ENCODE assay signal across 8 mouse cellular contexts in the genomic region with DNA sequence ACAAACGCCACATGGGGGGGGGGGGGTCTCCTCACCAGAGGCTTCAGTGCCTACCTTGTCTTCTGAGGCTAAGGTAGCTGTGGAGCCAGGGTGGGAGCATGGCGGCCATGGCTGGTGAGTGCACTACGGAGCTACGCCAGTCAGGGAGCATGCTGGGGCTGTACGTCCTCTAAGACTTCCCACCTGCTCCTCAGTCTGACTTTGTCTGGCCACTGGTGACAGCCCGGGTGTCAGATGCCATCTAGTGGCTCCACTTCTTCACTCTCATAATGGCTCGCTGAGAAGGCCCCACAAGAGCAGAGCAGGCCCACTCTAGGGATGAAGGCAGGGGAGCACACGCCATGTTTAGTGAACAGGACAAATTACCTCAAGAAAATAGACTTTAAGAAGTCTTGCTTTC. TPM values are rescaled to one million over a fixed set of nuclear protein-coding genes. Genes with fewer than 3 reads are reported as not detected.
DNase-seq lines count a peak whose midpoint lies in the region; ATAC-seq and TF ChIP-seq lines count a peak whose summit lies in the region.

No protein-coding gene starts in this region.

- no peaks in the 10 kb centered on the region for H3K79me2 ChIP-seq in myocyte (ENCODE audit: control insufficient read depth, insufficient read depth)

- DNase-seq in forebrain, embryonic 11.5 days (ENCODE audit: low spot score) = peak; percentile 57
- DNase-seq in 3T3-L1 (ENCODE audit: low read depth, low spot score) = peak; percentile 62
- DNase-seq in cerebellum, adult 18-20 months = peak; percentile 44 to 58
- peak; percentile 22 to 42 for DNase-seq in heart, adult 9 months (ENCODE audit: low spot score in 2 of 2)
- peak; percentile 39 to 54 for DNase-seq in layer of hippocampus, postnatal 10 days (ENCODE audit: low spot score in 2 of 2)
- no peak for DNase-seq in ovary, postnatal 14 days (ENCODE audit: low spot score)

- no peaks in the 10 kb centered on the region for H3K4me1 ChIP-seq in forebrain, embryonic 11.5 days (replicated peaks; ENCODE audit: control insufficient read depth, insufficient read depth, low read length)
- H3K4me1 ChIP-seq in forebrain, embryonic 12.5 days = no peaks in the 10 kb centered on the region

- ATAC-seq in forebrain, embryonic 11.5 days (replicated peaks; ENCODE audit: low FRiP score) = no peak
- ATAC-seq in forebrain, embryonic 12.5 days (ENCODE audit: low FRiP score) = no peak

- no peak overlapping the region for H3K4me2 ChIP-seq in forebrain, embryonic 11.5 days (ENCODE audit: low read depth, low read length, severe bottlenecking)
- no peak overlapping the region for H3K4me2 ChIP-seq in forebrain, embryonic 12.5 days
- H3K4me2 ChIP-seq in myocyte (ENCODE audit: low read depth) = no peak overlapping the region

- no peak for TF ChIP-seq POLR2A in myocyte (IDR thresholded peaks at IDR 0.05; ENCODE audit: insufficient read length, low read depth)

- no peak overlapping the region for H3K4me3 ChIP-seq in forebrain, embryonic 11.5 days (ENCODE audit: low read depth, low read length)
- H3K4me3 ChIP-seq in forebrain, embryonic 12.5 days (replicated peaks) = no peak overlapping the region
- H3K4me3 ChIP-seq in myocyte = no peak overlapping the region

- H3K36me3 ChIP-seq in forebrain, embryonic 11.5 days (ENCODE audit: control insufficient read depth, insufficient read depth, low read length) = peaks cover 4% of the 10 kb centered on the region; the same call in 1 of the 2 replicates
- H3K36me3 ChIP-seq in forebrain, embryonic 12.5 days (replicated peaks) = peaks cover 79% of the 10 kb centered on the region
- peaks cover 6% of the 10 kb centered on the region for H3K36me3 ChIP-seq in myocyte (ENCODE audit: control insufficient read depth, insufficient read depth)

- H3K9me3 ChIP-seq in forebrain, embryonic 11.5 days (ENCODE audit: control insufficient read depth, low read length) = no peaks in the 10 kb centered on the region
- H3K9me3 ChIP-seq in forebrain, embryonic 12.5 days = no peaks in the 10 kb centered on the region

- no peak overlapping the region for H3K27ac ChIP-seq in forebrain, embryonic 11.5 days (ENCODE audit: low read depth, low read length)
- no peak overlapping the region for H3K27ac ChIP-seq in forebrain, embryonic 12.5 days

- H3K9ac ChIP-seq in forebrain, embryonic 11.5 days (ENCODE audit: low read length) = no peak overlapping the region
- H3K9ac ChIP-seq in forebrain, embryonic 12.5 days = no peak overlapping the region

- no peak overlapping the region for H3ac ChIP-seq in myocyte (ENCODE audit: control insufficient read depth, insufficient read length)

- 61% methylated on average over 8 of the region's 8 CpGs for WGBS in forebrain, embryonic 11.5 days
- WGBS in forebrain, embryonic 12.5 days = 64% methylated on average over 8 of the region's 8 CpGs

- no peaks in the 10 kb centered on the region for H3K27me3 ChIP-seq in forebrain, embryonic 11.5 days (ENCODE audit: control insufficient read depth, insufficient read depth, low read length)
- no peaks in the 10 kb centered on the region for H3K27me3 ChIP-seq in forebrain, embryonic 12.5 days
- no peaks in the 10 kb centered on the region for H3K27me3 ChIP-seq in myocyte (ENCODE audit: control insufficient read depth, insufficient read depth, insufficient read length)

TF ChIP-seq in myocyte, 11 proteins besides CTCF, POLR2A, EP300 and RAD21:
- TF ChIP-seq MYOG (IDR thresholded peaks at IDR 0.05; ENCODE audit: control insufficient read depth in 1 of 3, insufficient read depth in 1 of 3, insufficient read length in 2 of 3, low read depth in 2 of 3) = peak in 1 of 3 experiments; percentile 48
- no peak for TF ChIP-seq REST (IDR thresholded peaks at IDR 0.05; ENCODE audit: insufficient read depth, insufficient read length)
- no peak for TF ChIP-seq USF1 (IDR thresholded peaks at IDR 0.05; ENCODE audit: low read depth)
- no peak for TF ChIP-seq MAX (IDR thresholded peaks at IDR 0.05; ENCODE audit: low read depth)
- TF ChIP-seq POLR2AphosphoS2 (IDR thresholded peaks at IDR 0.05; ENCODE audit: insufficient read length, low read depth) = peak; percentile 26
- no peak for TF ChIP-seq SRF (IDR thresholded peaks at IDR 0.05; ENCODE audit: control insufficient read depth, insufficient read length, low read depth)
- no peak for TF ChIP-seq TCF12 (IDR thresholded peaks at IDR 0.05; ENCODE audit: insufficient read depth, poor library complexity, severe bottlenecking)
- no peak for TF ChIP-seq TCF3 (IDR thresholded peaks at IDR 0.05; ENCODE audit: insufficient read length, low read depth)
- peak in 2 of 3 experiments; percentile 5 to 55 for TF ChIP-seq MYOD1 (IDR thresholded peaks at IDR 0.05; ENCODE audit: control insufficient read depth in 1 of 3, insufficient read length in 2 of 3, low read depth in 2 of 3)
- TF ChIP-seq CEBPB (IDR thresholded peaks at IDR 0.05; ENCODE audit: insufficient read depth, poor library complexity, severe bottlenecking) = no peak
- TF ChIP-seq E2F4 (IDR thresholded peaks at IDR 0.05; ENCODE audit: insufficient read depth) = no peak

RNA-seq across cellular contexts. Expression of gene N4bp1, which starts 41.2 kb away (rescaled TPM):
- polyA plus RNA-seq in forebrain, embryonic 11.5 days (2014; fragmentation: Nextera tagmentation; extraction: Ambion mirVana) = 11.3 and 12.3 TPM in 2 replicates
- polyA plus RNA-seq in forebrain, embryonic 12.5 days (2016; fragmentation: Nextera tagmentation; extraction: Ambion mirVana) = 12.4 and 12.7 TPM in 2 replicates
- 10 to 100 TPM; 25.9 to 27.0 TPM for total RNA-seq in layer of hippocampus, postnatal 10 days (2021)
- 7.6 TPM for polyA plus RNA-seq in myocyte (2012; fragmentation: generic; extraction: Trizol)
